Mouse (Mus musculus) spleen, adult 2 months (tissue): Measurements from ENCODE around the gene Nkx2-5.

ENCODE experiments used
- CTCF ChIP-seq: fragments of 200-500 bp; IDR thresholded peaks from 2 replicates; pipeline ENCODE4 v1.5.1; 2011; ENCODE audit warnings: mild to moderate bottlenecking, inconsistent platforms; ENCODE audit not compliant: insufficient read depth, insufficient read length, insufficient replicate concordance; ENCODE audit errors: extremely low read depth
- POLR2A ChIP-seq: fragments of 200-500 bp; IDR thresholded peaks from 2 replicates; pipeline ENCODE4 v1.6.1; 2011; ENCODE audit warnings: low read depth, low read length, inconsistent platforms

DNA sequence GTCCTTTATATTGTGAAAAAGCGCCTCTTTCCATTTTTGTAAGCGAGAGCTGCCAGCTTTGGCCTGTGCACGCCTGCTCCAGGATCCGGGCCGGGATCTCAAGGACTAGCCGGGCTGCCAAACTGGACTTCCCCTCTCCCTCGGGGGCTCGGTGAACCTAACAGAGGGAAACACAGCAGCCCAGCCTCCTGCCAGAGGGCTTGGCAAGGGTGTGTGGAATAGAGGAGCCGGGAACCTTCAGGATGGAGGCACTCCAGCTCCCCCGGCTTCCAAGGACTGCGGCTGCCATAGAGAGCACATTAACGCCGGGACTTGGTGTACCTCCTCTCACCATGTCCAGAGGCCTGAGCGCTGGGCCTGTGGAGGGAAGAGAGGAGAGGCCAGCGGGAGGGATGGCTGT is 52.7 kb downstream of the Nkx2-5 start:
- no peak for TF ChIP-seq CTCF
- TF ChIP-seq POLR2A: no peak
